ENCODE assay signal across 15 mouse cellular contexts in genomic region chrX:47970371-47970770, GRCm38 (mm10). TPM values are rescaled to one million over a fixed set of nuclear protein-coding genes. Genes with fewer than 3 reads are reported as not detected.
DNase-seq lines count a peak whose midpoint lies in the region; ATAC-seq and TF ChIP-seq lines count a peak whose summit lies in the region.
"Had no signal": no experiment of that assay in that cellular context is flagged by ENCODE, and none has a peak within 500 bp of the region (broad histone marks: within the 10 kb centered on the region; RNA-seq: fewer than 3 reads in every experiment).

No protein-coding gene starts in this region.

- WGBS in kidney, embryonic 15.5 days = 84% methylated on average over 4 of the region's 4 CpGs
- 84% methylated on average over 4 of the region's 4 CpGs for WGBS in heart, adult 2 months

- ATAC-seq in kidney, embryonic 15.5 days (replicated peaks; ENCODE audit: low FRiP score) = peak; percentile 33

- no peak for TF ChIP-seq CTCF in heart, adult 2 months (IDR thresholded peaks at IDR 0.05)

- H3K79me2 ChIP-seq in heart, adult 2 months (replicated peaks; ENCODE audit: control insufficient read depth, insufficient read depth, low read length) = no peaks in the 10 kb centered on the region

- H3K4me1 ChIP-seq in kidney, embryonic 15.5 days = no peaks in the 10 kb centered on the region
- H3K4me1 ChIP-seq in heart, adult 2 months (ENCODE audit: control insufficient read depth, insufficient read depth, low read length) = no peaks in the 10 kb centered on the region
- H3K4me1 ChIP-seq: embryonic facial prominence, embryonic 12.5 days; heart, embryonic 12.5 days; hindbrain, embryonic 12.5 days; limb, embryonic 15.5 days had no signal

- intact Hi-C loops in heart, adult 2 months (cut with DNase I) = no loop called here

- TF ChIP-seq EP300 in heart, adult 2 months (IDR thresholded peaks at IDR 0.05; ENCODE audit: insufficient read depth, low read depth, low read length) = no peak

- H3K4me3 ChIP-seq in kidney, embryonic 15.5 days (replicated peaks) = no peak overlapping the region
- H3K4me3 ChIP-seq in heart, adult 2 months = no peak overlapping the region
- H3K4me3 ChIP-seq: embryonic facial prominence, embryonic 12.5 days; heart, embryonic 12.5 days; hindbrain, embryonic 12.5 days; limb, embryonic 15.5 days had no signal

- no peaks in the 10 kb centered on the region for H3K9me3 ChIP-seq in kidney, embryonic 15.5 days (replicated peaks)
- H3K9me3 ChIP-seq: embryonic facial prominence, embryonic 12.5 days; heart, embryonic 12.5 days; hindbrain, embryonic 12.5 days; limb, embryonic 15.5 days had no signal

- no peak overlapping the region for H3K4me2 ChIP-seq in kidney, embryonic 15.5 days
- H3K4me2 ChIP-seq: embryonic facial prominence, embryonic 12.5 days; heart, embryonic 12.5 days; hindbrain, embryonic 12.5 days; limb, embryonic 15.5 days; lung, embryonic 14.5 days had no signal

- H3K27ac ChIP-seq in kidney, embryonic 15.5 days = 0 out of 2 replicates have a peak overlapping the region, but pooled peaks have one; percentile 32
- H3K27ac ChIP-seq in heart, adult 2 months = no peak overlapping the region
- H3K27ac ChIP-seq: embryonic facial prominence, embryonic 12.5 days; hindbrain, embryonic 12.5 days; limb, embryonic 15.5 days had no signal

- no peaks in the 10 kb centered on the region for H3K27me3 ChIP-seq in kidney, embryonic 15.5 days
- H3K27me3 ChIP-seq in heart, adult 2 months (ENCODE audit: control insufficient read depth, insufficient read depth, low read length) = no peaks in the 10 kb centered on the region
- H3K27me3 ChIP-seq: embryonic facial prominence, embryonic 12.5 days; heart, embryonic 12.5 days; hindbrain, embryonic 12.5 days; limb, embryonic 15.5 days had no signal

- TF ChIP-seq POLR2A in heart, adult 2 months (IDR thresholded peaks at IDR 0.05; ENCODE audit: insufficient read depth, low read depth, low read length) = no peak

- no peak for DNase-seq in kidney, postnatal 10 days
- DNase-seq in R1 (ENCODE audit: low read depth, low spot score) = peak; percentile 30
- DNase-seq in layer of hippocampus, adult 9-10 months (ENCODE audit: low spot score) = peak; percentile 18
- peak; percentile 69 for DNase-seq in right cerebral cortex, postnatal 25 days
- DNase-seq in heart, adult 2 months = no peak
- DNase-seq in thymus, postnatal 0 days (ENCODE audit: low spot score) = no peak
- no peak for DNase-seq in adrenal gland, adult 8-10 months
- DNase-seq: cerebellum, postnatal 14 days; gastrocnemius, postnatal 14 days; lung, embryonic 14.5 days had no signal

- H3K9ac ChIP-seq in kidney, embryonic 15.5 days = no peak overlapping the region
- no peak overlapping the region for H3K9ac ChIP-seq in heart, adult 2 months (ENCODE audit: low read depth, low read length)
- H3K9ac ChIP-seq: embryonic facial prominence, embryonic 12.5 days; heart, embryonic 12.5 days; hindbrain, embryonic 12.5 days; limb, embryonic 15.5 days; lung, embryonic 14.5 days had no signal

- H3K36me3 ChIP-seq in kidney, embryonic 15.5 days = no peaks in the 10 kb centered on the region
- H3K36me3 ChIP-seq in heart, adult 2 months (ENCODE audit: control insufficient read depth, insufficient read depth, low read length) = no peaks in the 10 kb centered on the region
- H3K36me3 ChIP-seq: embryonic facial prominence, embryonic 12.5 days; heart, embryonic 12.5 days; hindbrain, embryonic 12.5 days; limb, embryonic 15.5 days had no signal

RNA-seq across cellular contexts. Expression of gene Ocrl, which starts 58.2 kb away (rescaled TPM):
- 18.6 and 21.2 TPM in 2 replicates for polyA plus RNA-seq in kidney, embryonic 15.5 days (2015; fragmentation: Nextera tagmentation; extraction: Ambion mirVana)
- total RNA-seq in heart, adult 2 months (2021) = 10 to 100 TPM in 1 of 2 experiments, 1 to 10 TPM in 1; 9.8 to 11.7 TPM
- 8.4 and 14.9 TPM in 2 replicates for polyA plus RNA-seq in heart, adult 2 months (2012; rRNA removed)
- polyA plus RNA-seq in thymus, postnatal 0 days (2015; fragmentation: Nextera tagmentation; extraction: Ambion mirVana) = 4.5 and 5.9 TPM in 2 replicates
- 10 to 100 TPM; 54.2 to 95.2 (median 75.8) TPM for total RNA-seq in adrenal gland, adult 8-10 months (2022)

Comparison
In these comparisons a context has a peak if more than half of its experiments do, and no peak if none do; other contexts are left out.
1. DNase-seq: peak in R1 (single experiment), layer of hippocampus, adult 9-10 months (single experiment) and right cerebral cortex, postnatal 25 days (single experiment); none in kidney, postnatal 10 days (single experiment), heart, adult 2 months (0 of 2), thymus, postnatal 0 days (single experiment) and adrenal gland, adult 8-10 months (single experiment).